Mouse (Mus musculus) ZHBTc4 (cell line): Measurements from ENCODE around the gene Gng13.

Experiments used
- DNase-seq: peaks from one replicate; pipeline ENCODE4 v3.0.0-alpha.2; 2011; ENCODE audit warnings: low read depth, low spot score

Gng13 gene

GRCm38 (mm10) chr17:25732082-25732481 is 15.1 kb downstream of the Gng13 start:
- peak; percentile 77 for DNase-seq

GRCm38 (mm10) chr17:25735246-25735645 is 18.3 kb downstream of the Gng13 start:
- no peak for DNase-seq

DNA sequence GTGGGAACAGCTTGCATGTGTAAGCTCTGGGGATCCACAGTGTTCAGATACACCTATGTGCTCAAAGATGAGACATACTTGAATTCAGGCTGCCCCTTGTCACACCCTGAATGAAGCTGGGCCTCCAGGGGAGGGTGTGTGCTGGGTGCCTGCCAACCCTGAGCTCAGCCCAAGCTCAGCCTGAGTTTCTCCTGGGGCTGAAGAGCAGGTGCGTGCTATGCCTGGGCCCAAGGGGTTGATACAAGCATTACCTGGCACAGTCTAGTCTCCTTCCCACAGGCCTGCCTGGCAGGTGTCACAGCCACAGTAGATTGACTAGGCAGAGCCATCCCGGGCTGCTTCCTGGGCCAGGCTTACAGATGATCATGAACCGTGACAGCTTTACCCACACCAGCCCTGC is 18.8 kb downstream of the Gng13 start, which contains the start of gene Mslnl:
Gene Mslnl (plus strand): TSS at position 298 of the 400 bp plus-strand sequence.
- no peak for DNase-seq

DNA sequence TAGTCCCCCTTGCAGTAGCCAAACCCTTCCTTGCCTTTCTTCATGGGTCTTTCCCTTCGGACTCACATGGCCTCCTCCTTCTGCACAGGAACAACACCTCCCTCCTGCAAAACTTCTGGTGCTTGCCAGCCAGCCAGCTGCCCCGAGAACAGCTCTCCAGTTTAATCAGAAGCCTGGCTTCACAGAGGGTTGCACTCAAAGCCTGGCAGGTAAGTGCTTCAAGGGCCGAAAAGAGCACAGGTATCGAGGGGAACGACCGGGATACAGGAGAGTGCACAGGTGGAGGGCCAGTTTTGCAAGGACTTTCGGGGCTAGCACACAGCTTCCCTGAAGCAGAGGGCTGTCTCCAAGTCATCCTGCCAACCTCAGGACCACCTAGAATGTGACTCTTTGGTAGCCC is 21.9 kb downstream of the Gng13 start:
- no peak for DNase-seq

DNA sequence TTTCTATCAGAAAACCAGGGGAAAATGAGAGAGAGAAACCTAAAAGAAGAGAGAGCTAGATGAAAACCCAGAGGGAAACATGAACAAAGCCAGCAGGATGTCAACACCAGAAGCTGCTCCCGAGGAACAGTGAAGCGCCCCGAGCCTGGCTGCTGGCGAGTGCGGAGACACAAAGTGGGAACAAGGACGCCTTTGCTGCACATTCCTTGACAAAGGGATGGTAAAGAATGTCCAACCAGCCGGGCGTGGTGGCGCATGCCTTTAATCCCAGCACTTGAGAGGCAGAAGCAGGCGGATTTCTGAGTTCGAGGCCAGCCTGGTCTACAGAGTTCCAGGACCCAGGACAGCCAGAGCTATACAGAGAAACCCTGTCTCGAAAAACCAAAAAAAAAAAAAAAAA is 24.5 kb downstream of the Gng13 start:
- peak; percentile 72 for DNase-seq

DNA sequence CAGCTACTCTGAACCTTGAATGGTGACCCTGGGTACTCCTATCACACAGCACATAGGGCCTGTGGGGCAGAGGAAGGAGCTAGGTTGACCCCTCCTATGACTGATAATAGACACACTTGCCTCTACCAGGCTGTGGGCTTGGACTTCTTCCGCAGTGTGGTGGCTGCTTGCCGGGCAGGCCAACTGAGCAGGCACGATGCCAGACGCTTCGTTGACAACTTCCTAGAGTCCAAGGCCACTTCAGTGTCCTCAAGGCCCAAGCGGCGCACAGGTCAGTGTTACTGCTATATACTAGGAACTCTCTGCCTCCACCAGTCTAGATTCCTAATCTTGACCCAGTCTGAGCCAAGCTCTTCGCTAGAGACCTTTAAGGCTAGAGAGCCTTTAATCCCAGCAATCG is 26.9 kb downstream of the Gng13 start:
- DNase-seq, result no peak

DNA sequence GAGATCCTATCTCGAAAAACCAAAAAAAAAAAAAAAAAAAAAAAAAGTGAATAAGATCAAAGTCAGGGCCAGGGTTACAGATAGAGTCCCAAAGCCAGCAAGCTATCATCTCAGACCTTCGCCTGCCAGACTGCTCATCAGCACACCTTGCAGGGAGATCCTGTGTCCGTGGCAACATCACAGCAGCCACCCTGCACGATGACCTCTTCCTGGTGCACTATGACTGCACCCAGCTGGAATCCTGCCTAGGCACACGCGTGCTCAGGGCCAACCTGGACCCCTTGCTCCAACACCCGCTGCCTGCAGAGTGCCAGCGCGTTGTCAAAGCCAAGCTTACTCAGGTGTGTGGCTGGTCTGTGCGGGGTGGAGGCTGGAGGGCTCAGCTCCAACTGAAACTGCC is 27.3 kb downstream of the Gng13 start:
- DNase-seq, result no peak

- no peak for DNase-seq
Observed at GRCm38 (mm10) chr17:25748238-25748637, 31.3 kb downstream of the Gng13 start.

- DNase-seq, result no peak
Observed at GRCm38 (mm10) chr17:25749314-25749713, 32.3 kb downstream of the Gng13 start.

GRCm38 (mm10) chr17:25751446-25751845 is 34.5 kb downstream of the Gng13 start:
- no peak for DNase-seq

GRCm38 (mm10) chr17:25754241-25754640 is 37.3 kb downstream of the Gng13 start, which contains the start of gene Msln:
Gene Msln (minus strand): TSS chr17:25754378.
- no peak for DNase-seq

DNA sequence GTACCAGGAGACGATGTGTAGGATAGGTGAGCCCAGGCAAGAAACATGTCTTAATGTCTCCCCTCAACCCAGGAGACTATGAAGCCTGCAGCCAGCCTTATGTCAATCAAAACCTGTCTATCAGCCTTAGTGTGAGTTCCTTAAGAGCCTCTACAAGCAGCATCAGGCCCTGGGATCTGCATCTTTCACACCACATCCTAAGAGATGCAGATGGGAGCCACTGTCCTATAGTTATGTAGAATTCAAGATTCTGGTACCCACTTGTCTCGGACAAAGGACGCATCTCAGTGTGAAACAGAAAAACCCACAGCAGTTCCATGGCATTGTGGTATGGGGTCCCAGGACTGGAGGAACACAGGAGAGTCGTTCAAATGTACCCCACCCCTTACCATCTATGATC is 38.1 kb downstream of the Gng13 start:
- DNase-seq, result peak; percentile 58

GRCm38 (mm10) chr17:25755627-25756377 is 38.8 kb downstream of the Gng13 start:
- peak; percentile 70 for DNase-seq

DNA sequence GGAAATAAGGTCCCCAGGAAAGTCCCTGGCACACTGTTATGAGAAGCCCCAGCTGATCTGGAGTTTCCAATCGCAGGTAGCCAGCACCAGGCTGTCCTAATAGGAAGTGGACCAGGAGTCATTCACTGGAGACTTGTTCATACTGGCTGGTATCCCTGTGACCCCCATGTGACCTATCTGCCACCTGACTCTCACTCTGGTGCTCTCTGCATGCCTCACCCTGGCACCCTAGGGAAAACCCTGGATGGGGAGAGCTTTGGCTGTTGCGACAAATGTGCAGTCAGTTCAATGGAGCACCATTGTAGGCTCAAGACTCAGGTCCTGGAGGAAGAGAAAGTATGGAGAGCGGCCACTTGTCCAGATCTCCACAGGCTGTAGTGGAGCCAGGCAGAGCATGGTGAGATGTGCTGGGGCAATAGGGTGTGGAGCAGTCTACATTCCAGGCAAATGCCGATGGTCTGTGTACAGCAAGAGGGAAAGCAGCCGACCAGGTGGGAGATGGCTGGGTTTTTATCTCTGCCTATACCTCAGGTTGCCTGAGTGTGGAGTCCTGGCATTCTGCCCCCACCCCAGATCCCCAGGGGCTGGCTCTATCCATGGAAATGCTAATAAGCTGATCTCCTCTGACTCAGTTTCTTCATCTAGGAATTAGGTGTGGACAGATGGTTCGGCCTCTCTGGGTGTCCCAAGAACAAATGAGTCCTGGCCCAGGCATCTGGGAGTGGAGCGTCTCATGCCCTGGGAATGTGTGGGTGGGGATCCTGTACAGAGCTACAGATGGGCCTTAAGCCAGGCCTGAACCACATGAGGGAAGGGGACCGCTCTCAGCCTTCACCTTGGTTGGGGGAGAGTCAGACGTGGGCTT is 39.6 kb downstream of the Gng13 start:
- peak; percentile 93 for DNase-seq

GRCm38 (mm10) chr17:25757691-25758090 is 40.7 kb downstream of the Gng13 start:
- no peak for DNase-seq

DNA sequence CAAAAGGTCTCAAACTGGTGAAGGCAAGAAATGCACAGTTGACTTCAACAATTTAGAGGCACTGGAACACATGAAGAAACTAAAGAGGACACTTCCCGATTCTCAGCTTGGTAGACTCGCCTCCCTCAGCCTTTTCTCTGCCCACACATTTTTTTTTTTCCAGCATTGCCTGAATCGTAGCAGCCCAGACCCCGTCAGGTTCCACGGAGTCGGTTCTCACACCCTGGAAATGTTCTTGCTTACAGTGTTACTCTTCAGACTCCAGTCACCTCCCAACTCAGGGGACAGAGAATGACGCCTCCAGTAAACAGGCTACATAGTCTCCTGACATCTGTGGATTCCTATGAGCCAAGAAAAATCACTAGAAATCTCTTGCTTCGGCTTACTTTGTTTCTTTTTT is 43.2 kb downstream of the Gng13 start:
- no peak for DNase-seq

GRCm38 (mm10) chr17:25761561-25761970 is 44.6 kb downstream of the Gng13 start:
- no peak for DNase-seq

GRCm38 (mm10) chr17:25762591-25762990 is 45.6 kb downstream of the Gng13 start:
- peak; percentile 54 for DNase-seq

GRCm38 (mm10) chr17:25765886-25766285 is 48.9 kb downstream of the Gng13 start:
- no peak for DNase-seq
